Mouse (Mus musculus) midbrain, embryonic 12.5 days (tissue): ENCODE results near the gene Apom. TPM values are rescaled to one million over a fixed set of nuclear protein-coding genes. Genes with fewer than 3 reads are reported as not detected.

Experiments
- ATAC-seq: fragments of 200-750 bp; cut with Nextera tagmentation; 2 replicates; pipeline ENCODE4 v1.8.0; 2017; ENCODE audit warnings: low read depth, moderate TSS enrichment, moderate library complexity; ENCODE audit not compliant: low FRiP score
- H3K27ac ChIP-seq: fragments of 300-500 bp; sonication (generic); replicated peaks from 2 replicates; pipeline ENCODE4 v1.5.1; 2016; ENCODE audit warnings: mild to moderate bottlenecking
- H3K27me3 ChIP-seq: fragments of 300-500 bp; sonication (generic); 2 replicates; pipeline ENCODE4 v1.6.1; 2016; ENCODE audit warnings: mild to moderate bottlenecking
- H3K36me3 ChIP-seq: fragments of 300-500 bp; sonication (generic); 2 replicates; pipeline ENCODE4 v1.6.1; 2016
- H3K4me1 ChIP-seq: fragments of 300-500 bp; sonication (generic); 2 replicates; pipeline ENCODE4 v1.6.1; 2016
- H3K4me2 ChIP-seq: fragments of 300-500 bp; sonication (generic); replicated peaks from 2 replicates; pipeline ENCODE4 v1.6.1; 2016; ENCODE audit warnings: mild to moderate bottlenecking, moderate library complexity
- H3K4me3 ChIP-seq: fragments of 300-500 bp; sonication (generic); 2 replicates; pipeline ENCODE4 v1.5.1; 2016; ENCODE audit warnings: mild to moderate bottlenecking
- H3K9ac ChIP-seq: fragments of 300-500 bp; sonication (generic); replicated peaks from 2 replicates; pipeline ENCODE4 v1.6.1; 2016; ENCODE audit warnings: mild to moderate bottlenecking, moderate library complexity
- H3K9me3 ChIP-seq: fragments of 300-500 bp; sonication (generic); 2 replicates; pipeline ENCODE4 v1.6.1; 2016; ENCODE audit warnings: mild to moderate bottlenecking
- WGBS: fragments of 180-500 bp; shearing (Covaris S2); methylation state at CpG from one replicate; pipeline ENCODE4 v1.1.7; 2016; 5-methylcytosine and 5-hydroxymethylcytosine counted together
- polyA plus RNA-seq: library from polyadenylated mRNA; unstranded; fragments of >200 nt; fragmentation: Nextera tagmentation; extraction: Ambion mirVana; gene quantifications from 2 replicates; pipeline ENCODE4 v1.2.1, GENCODE M21; 2016

Gene Apom
- polyA plus RNA-seq, 1 experiment from 2014 or later, result 0.65 TPM

DNA sequence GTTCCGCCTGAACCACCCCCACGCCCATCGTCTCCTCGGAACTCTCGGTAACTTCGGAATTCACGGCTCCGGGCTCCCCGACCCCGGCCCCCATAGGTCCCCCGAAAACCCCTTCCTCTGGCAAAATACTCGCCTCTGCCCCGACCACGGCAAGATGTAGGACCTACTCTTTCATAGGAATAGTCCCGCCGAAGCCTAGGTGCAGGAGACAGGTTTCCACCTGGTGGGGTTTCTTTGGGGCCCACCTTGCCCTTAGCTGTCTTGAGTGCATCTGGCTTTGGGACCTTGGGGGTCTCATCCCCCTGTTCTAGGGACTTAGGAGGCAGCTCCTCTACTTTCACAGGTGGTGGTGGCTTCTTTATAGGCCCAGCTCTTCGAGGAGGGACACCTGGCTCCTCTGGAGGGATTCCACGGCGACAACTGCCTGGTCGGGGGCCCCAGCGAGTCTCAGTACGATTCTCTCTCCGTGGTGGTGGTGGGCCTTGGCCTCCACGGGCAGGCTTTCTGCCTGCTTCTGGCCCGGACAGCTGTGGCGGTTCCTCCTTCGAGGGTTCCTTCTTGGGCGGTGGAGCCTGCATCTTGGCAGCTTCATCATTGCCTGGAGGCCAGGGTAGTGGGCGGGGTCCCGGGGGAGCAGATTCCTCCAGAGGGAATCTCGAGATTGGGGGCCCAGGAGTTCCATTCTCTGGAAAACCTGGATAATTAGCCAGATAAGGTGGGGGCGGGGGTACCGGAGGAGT, 24.8 kb upstream of the Apom start:
- WGBS, result 93% methylated on average over 33 of the region's 33 CpGs
- Histone ChIP-seq H3K9ac (no peak overlapping the region), H3K27me3 (no peaks in the 10 kb centered on the region), H3K4me3 (no peak overlapping the region), H3K27ac (no peak overlapping the region), H3K4me1 (peaks cover under 1% of the 10 kb centered on the region; the same call in 1 of the 2 replicates), H3K9me3 (no peaks in the 10 kb centered on the region), H3K36me3 (peaks cover 100% of the 10 kb centered on the region), H3K4me2 (no peak overlapping the region)
- no peak for ATAC-seq

GRCm38 (mm10) chr17:35155451-35155850, 23.6 kb upstream of the Apom start:
- Histone ChIP-seq H3K36me3 (peaks cover 98% of the 10 kb centered on the region), H3K4me1 (no peaks in the 10 kb centered on the region; the same call in 1 of the 2 replicates), H3K4me2 (no peak overlapping the region), H3K27ac (no peak overlapping the region), H3K4me3 (no peak overlapping the region), H3K9ac (peak overlapping the region; percentile 34; the same call in 1 of the 2 replicates), H3K27me3 (no peaks in the 10 kb centered on the region), H3K9me3 (no peaks in the 10 kb centered on the region)
- WGBS, result 93% methylated on average over 12 of the region's 12 CpGs
- ATAC-seq, result no peak

GRCm38 (mm10) chr17:35154616-35155015, 22.8 kb upstream of the Apom start:
- no peak for ATAC-seq
- WGBS, result 81% methylated on average over 7 of the region's 7 CpGs

DNA sequence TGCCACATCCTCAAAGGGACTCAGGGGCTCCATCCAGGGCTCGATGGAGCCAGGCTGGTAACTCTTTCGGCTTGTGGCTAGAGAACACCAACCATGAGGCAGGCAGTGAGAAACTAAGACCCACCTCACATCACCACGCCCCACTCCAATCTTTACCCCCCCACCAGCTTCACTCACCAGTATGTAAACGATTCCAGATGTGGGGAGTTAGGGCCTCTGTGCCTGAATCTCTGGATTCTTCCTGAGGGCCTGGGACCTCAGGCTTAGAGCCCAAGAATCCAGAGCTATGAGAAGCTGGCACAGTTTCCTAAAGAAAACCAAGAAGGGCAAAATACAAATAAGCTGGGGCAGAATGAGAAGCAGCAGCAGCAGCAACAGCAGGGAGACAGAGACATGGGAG, 22.1 kb upstream of the Apom start:
- no peaks in the 10 kb centered on the region; the same call in 1 of the 2 replicates for H3K4me1 ChIP-seq
- H3K27me3 ChIP-seq, result no peaks in the 10 kb centered on the region
- H3K36me3 ChIP-seq, result peaks cover 98% of the 10 kb centered on the region
- 81% methylated on average over 4 of the region's 4 CpGs for WGBS
- H3K9me3 ChIP-seq, result no peaks in the 10 kb centered on the region
- no peak overlapping the region for H3K9ac ChIP-seq
- H3K4me2 ChIP-seq, result no peak overlapping the region
- no peak for ATAC-seq
- no peak overlapping the region for H3K27ac ChIP-seq
- no peak overlapping the region for H3K4me3 ChIP-seq

More at GRCm38 (mm10) chr17:35154616-35155015, 22.8 kb upstream of the Apom start:
- Histone ChIP-seq H3K27ac (no peak overlapping the region), H3K4me2 (no peak overlapping the region), H3K9me3 (no peaks in the 10 kb centered on the region), H3K36me3 (peaks cover 98% of the 10 kb centered on the region), H3K4me1 (no peaks in the 10 kb centered on the region; the same call in 1 of the 2 replicates), H3K9ac (no peak overlapping the region), H3K27me3 (no peaks in the 10 kb centered on the region), H3K4me3 (no peak overlapping the region)

- Histone ChIP-seq H3K9me3 (no peaks in the 10 kb centered on the region), H3K4me3 (no peak overlapping the region), H3K27ac (no peak overlapping the region), H3K4me1 (no peaks in the 10 kb centered on the region), H3K9ac (no peak overlapping the region), H3K4me2 (no peak overlapping the region), H3K36me3 (peaks cover 98% of the 10 kb centered on the region), H3K27me3 (no peaks in the 10 kb centered on the region)
- ATAC-seq, result no peak
- WGBS, result 93% methylated on average over 9 of the region's 9 CpGs
Observed at GRCm38 (mm10) chr17:35153077-35153476, 21.2 kb upstream of the Apom start.

- H3K4me3 ChIP-seq, result no peak overlapping the region
- ATAC-seq, result no peak
- 98% methylated on average over 4 of the region's 4 CpGs for WGBS
- H3K4me2 ChIP-seq, result no peak overlapping the region
- H3K36me3 ChIP-seq, result peaks cover 97% of the 10 kb centered on the region
- H3K4me1 ChIP-seq, result no peaks in the 10 kb centered on the region
- H3K9me3 ChIP-seq, result no peaks in the 10 kb centered on the region
- H3K9ac ChIP-seq, result no peak overlapping the region
- H3K27ac ChIP-seq, result no peak overlapping the region
- H3K27me3 ChIP-seq, result no peaks in the 10 kb centered on the region
Observed at GRCm38 (mm10) chr17:35152121-35152520, 20.3 kb upstream of the Apom start.

DNA sequence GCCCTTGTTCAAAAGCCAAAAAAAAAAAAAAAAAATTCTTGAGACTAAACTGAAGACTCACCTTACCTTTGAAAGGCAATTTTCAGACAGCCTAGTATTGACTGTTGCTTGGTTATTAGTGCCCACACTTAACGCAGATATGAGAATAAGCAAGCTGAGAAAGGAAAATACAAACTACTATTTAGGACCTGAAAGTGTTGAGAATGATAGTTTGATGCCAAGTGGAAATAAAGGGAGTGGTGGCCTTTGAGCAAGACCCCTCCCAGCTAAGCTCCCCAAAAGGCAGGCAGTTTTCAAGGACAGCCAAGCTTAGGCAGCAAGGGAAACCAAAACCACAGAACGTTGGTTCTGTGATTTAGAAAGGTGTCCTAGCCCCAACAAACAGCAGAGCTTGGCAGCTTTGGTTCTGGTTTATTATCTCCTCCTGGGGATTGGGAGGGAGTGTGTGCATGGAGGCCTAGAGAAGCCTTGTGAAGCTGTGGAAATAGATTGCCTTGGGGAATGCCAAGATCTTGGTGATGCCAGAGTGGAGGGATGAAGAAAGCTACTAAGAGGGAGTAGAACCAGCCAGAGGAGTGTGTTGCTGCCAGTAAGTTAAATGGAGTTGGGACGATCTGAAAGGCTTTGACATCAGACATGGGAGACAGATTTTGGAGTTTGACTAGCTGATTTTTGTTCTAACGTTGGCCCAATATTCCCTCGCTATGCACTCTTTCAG, 16.2 kb upstream of the Apom start:
- H3K4me2 ChIP-seq, result no peak overlapping the region
- H3K4me3 ChIP-seq, result no peak overlapping the region
- H3K9me3 ChIP-seq, result no peaks in the 10 kb centered on the region
- 73% methylated on average over 5 of the region's 5 CpGs for WGBS
- peaks cover 97% of the 10 kb centered on the region for H3K36me3 ChIP-seq
- 0 out of 2 replicates have a peak overlapping the region, but pooled peaks have one; percentile 3 for H3K27ac ChIP-seq
- no peak overlapping the region for H3K9ac ChIP-seq
- H3K4me1 ChIP-seq, result no peaks in the 10 kb centered on the region
- H3K27me3 ChIP-seq, result no peaks in the 10 kb centered on the region
- no peak for ATAC-seq

DNA sequence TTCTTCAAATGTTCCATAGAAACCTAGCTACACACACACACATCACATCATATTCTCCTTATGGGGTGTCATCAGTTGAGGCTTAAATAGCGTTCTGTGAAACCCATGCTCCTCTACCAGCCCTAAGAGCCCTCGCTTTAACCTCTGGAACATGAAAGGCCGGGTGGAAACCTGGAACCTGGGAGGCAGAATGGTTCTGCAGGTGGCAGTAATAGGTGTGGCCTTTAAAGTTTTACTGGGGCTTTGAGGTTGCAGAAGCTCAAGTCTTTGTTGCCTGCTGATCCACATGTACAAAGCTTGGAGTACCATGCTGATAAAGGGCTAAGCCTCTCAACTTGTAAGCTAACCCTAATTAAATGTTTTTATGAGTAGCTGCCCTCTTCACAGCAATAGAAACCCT, 15.5 kb upstream of the Apom start:
- Histone ChIP-seq H3K36me3 (peaks cover 97% of the 10 kb centered on the region), H3K27ac (0 out of 2 replicates have a peak overlapping the region, but pooled peaks have one; percentile 3), H3K4me3 (no peak overlapping the region), H3K9ac (no peak overlapping the region), H3K9me3 (no peaks in the 10 kb centered on the region), H3K27me3 (no peaks in the 10 kb centered on the region), H3K4me1 (no peaks in the 10 kb centered on the region), H3K4me2 (no peak overlapping the region)
- ATAC-seq, result 0 out of 2 replicates have a peak, but pooled peaks have one; percentile 28
- WGBS, result 65% methylated on average over 3 of the region's 3 CpGs

DNA sequence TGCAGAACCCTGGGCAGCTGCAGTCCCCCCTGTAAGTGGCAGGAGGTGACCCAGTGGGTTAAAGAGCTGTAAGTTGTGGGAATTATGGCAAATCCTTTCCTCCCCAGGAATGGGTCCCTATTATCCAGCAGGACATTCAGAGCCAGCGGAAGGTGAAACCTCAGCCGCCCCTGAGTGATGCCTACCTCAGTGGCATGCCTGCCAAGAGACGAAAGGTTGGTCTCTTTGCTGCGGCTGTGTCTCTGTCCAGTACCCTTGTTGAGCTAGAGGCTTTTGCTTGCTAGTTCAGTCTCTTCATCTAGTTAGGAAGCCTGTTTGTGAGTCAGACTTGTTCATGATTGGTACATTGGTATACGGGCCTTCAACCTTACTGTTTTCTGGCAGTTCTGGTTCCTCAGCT, 14.3 kb upstream of the Apom start:
- Histone ChIP-seq H3K4me3 (no peak overlapping the region), H3K4me1 (no peaks in the 10 kb centered on the region), H3K4me2 (no peak overlapping the region), H3K9me3 (no peaks in the 10 kb centered on the region), H3K27ac (no peak overlapping the region), H3K27me3 (no peaks in the 10 kb centered on the region), H3K9ac (no peak overlapping the region), H3K36me3 (peaks cover 97% of the 10 kb centered on the region)
- 97% methylated on average over 5 of the region's 5 CpGs for WGBS
- no peak for ATAC-seq

DNA sequence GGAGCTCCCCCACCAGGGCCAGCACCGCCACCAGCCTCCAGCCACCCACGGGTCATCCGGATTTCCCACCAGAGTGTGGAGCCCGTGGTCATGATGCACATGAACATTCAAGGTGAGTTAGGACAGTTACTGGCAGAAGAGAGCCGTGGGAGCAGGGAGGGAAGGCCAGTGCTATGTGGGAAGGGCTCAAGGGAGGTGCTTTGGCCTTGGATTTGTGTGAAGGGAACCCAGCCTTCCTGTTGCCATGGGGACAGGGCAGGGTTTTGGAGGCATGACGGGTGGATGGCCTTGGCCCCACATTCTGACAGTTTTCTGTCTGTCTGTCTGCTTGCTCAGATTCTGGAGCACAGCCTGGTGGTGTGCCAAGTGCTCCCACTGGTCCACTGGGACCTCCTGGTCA, 10.1 kb upstream of the Apom start:
- H3K9me3 ChIP-seq, result no peaks in the 10 kb centered on the region
- H3K9ac ChIP-seq, result no peak overlapping the region
- H3K4me1 ChIP-seq, result peaks cover 15% of the 10 kb centered on the region
- ATAC-seq, result no peak
- H3K27ac ChIP-seq, result no peak overlapping the region
- H3K4me3 ChIP-seq, result no peak overlapping the region
- 87% methylated on average over 6 of the region's 6 CpGs for WGBS
- H3K4me2 ChIP-seq, result no peak overlapping the region
- H3K36me3 ChIP-seq, result peaks cover 89% of the 10 kb centered on the region
- no peaks in the 10 kb centered on the region for H3K27me3 ChIP-seq

- WGBS, result 82% methylated on average over 16 of the region's 16 CpGs
- peaks cover 75% of the 10 kb centered on the region for H3K36me3 ChIP-seq
Observed at GRCm38 (mm10) chr17:35140490-35140996, 8.7 kb upstream of the Apom start.

DNA sequence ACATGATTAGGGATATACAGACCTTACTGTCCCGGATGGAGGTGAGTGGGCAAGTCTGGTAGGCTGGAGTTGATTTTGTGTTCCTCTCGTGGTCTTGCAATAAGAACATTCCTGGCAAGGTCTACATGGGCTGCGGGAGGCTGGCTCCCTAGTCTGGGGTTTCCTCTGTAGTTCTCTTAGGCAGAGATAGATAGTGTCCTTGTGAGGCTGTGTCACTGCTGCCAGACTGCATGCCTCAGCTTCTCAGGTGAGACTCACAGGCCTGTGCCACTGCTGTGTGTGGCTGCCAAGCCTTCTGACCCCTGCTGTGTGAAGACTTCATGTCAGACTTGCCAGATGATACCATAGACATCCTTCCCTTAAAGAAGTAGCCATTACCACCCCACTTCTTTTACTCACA, 7.4 kb upstream of the Apom start:
- ATAC-seq, result no peak
- Histone ChIP-seq H3K27me3 (no peaks in the 10 kb centered on the region), H3K27ac (no peak overlapping the region), H3K4me1 (peaks cover 24% of the 10 kb centered on the region), H3K36me3 (peaks cover 62% of the 10 kb centered on the region), H3K9me3 (no peaks in the 10 kb centered on the region), H3K4me2 (no peak overlapping the region), H3K4me3 (no peak overlapping the region), H3K9ac (no peak overlapping the region)
- 92% methylated on average over 3 of the region's 3 CpGs for WGBS

More at GRCm38 (mm10) chr17:35140490-35140996, 8.7 kb upstream of the Apom start:
- Histone ChIP-seq H3K9me3 (no peaks in the 10 kb centered on the region), H3K4me3 (no peak overlapping the region), H3K9ac (no peak overlapping the region), H3K4me1 (peaks cover 24% of the 10 kb centered on the region), H3K4me2 (no peak overlapping the region), H3K27ac (no peak overlapping the region), H3K27me3 (no peaks in the 10 kb centered on the region)
- ATAC-seq, result no peak
